Mouse (Mus musculus) A20 (cell line): ENCODE results near the gene Hoxd11.

Experiments
- DNase-seq: peaks from one replicate; pipeline ENCODE4 v3.0.0-alpha.2; 2011; ENCODE audit warnings: low read depth, low spot score

The Hoxd11 gene

GRCm38 (mm10) chr2:74728303-74728680, 48.9 kb downstream of the Hoxd11 start:
- no peak for DNase-seq

- DNase-seq = no peak
Measured at GRCm38 (mm10) chr2:74730331-74730730, 51.0 kb downstream of the Hoxd11 start.

- DNase-seq = no peak
Measured at GRCm38 (mm10) chr2:74731055-74731454, 51.7 kb downstream of the Hoxd11 start.

GRCm38 (mm10) chr2:74731799-74732512, 52.6 kb downstream of the Hoxd11 start:
- no peak for DNase-seq

- no peak for DNase-seq
Measured at GRCm38 (mm10) chr2:74732513-74733316, 53.4 kb downstream of the Hoxd11 start.

GRCm38 (mm10) chr2:74733317-74733661, 53.9 kb downstream of the Hoxd11 start:
- no peak for DNase-seq

- DNase-seq = no peak
Measured at GRCm38 (mm10) chr2:74733765-74734164, 54.4 kb downstream of the Hoxd11 start.

GRCm38 (mm10) chr2:74734451-74734850, 55.1 kb downstream of the Hoxd11 start:
- no peak for DNase-seq

- DNase-seq = no peak
Measured at GRCm38 (mm10) chr2:74734996-74735811, 55.8 kb downstream of the Hoxd11 start.

GRCm38 (mm10) chr2:74735851-74736687, 56.7 kb downstream of the Hoxd11 start:
- DNase-seq = no peak
